Mouse (Mus musculus) midbrain, embryonic 11.5 days (tissue): Measurements from ENCODE around the gene Tbc1d9b. TPM values are rescaled to one million over a fixed set of nuclear protein-coding genes. Genes with fewer than 3 reads are reported as not detected.

Experiments
- ATAC-seq: fragments of 200-750 bp; cut with Nextera tagmentation; 2 replicates; pipeline ENCODE4 v1.8.0; 2017; ENCODE audit warnings: moderate TSS enrichment, moderate library complexity; ENCODE audit not compliant: low FRiP score
- DNase-seq: peaks from one replicate; pipeline ENCODE4 v3.0.0; 2015; ENCODE audit warnings: low spot score; ENCODE audit errors: missing footprints
- H3K27ac ChIP-seq: fragments of 300-500 bp; sonication (generic); 2 replicates; pipeline ENCODE4 v1.5.1; 2014; ENCODE audit warnings: low read depth, low read length
- H3K27me3 ChIP-seq: fragments of 300-500 bp; sonication (generic); 2 replicates; pipeline ENCODE4 v1.6.1; 2014; ENCODE audit warnings: mild to moderate bottlenecking, low read length, moderate library complexity, mixed read lengths; ENCODE audit not compliant: control insufficient read depth, insufficient read depth
- H3K36me3 ChIP-seq: fragments of 300-500 bp; sonication (generic); 2 replicates; pipeline ENCODE4 v1.6.1; 2014; ENCODE audit warnings: mild to moderate bottlenecking, low read length, moderate library complexity, mixed read lengths; ENCODE audit not compliant: control insufficient read depth, insufficient read depth
- H3K4me1 ChIP-seq: fragments of 300-500 bp; sonication (generic); 2 replicates; pipeline ENCODE4 v1.6.1; 2014; ENCODE audit warnings: low read length; ENCODE audit not compliant: control insufficient read depth, insufficient read depth
- H3K4me2 ChIP-seq: fragments of 300-500 bp; sonication (generic); 2 replicates; pipeline ENCODE4 v1.6.1; 2014; ENCODE audit warnings: mild to moderate bottlenecking, moderate library complexity
- H3K4me3 ChIP-seq: fragments of 300-500 bp; sonication (generic); 2 replicates; pipeline ENCODE4 v1.5.1; 2014; ENCODE audit warnings: low read depth, low read length
- H3K9ac ChIP-seq: fragments of 300-500 bp; sonication (generic); 2 replicates; pipeline ENCODE4 v1.6.1; 2014; ENCODE audit warnings: low read length
- H3K9me3 ChIP-seq: fragments of 300-500 bp; sonication (generic); 2 replicates; pipeline ENCODE4 v1.6.1; 2016; ENCODE audit warnings: low read length; ENCODE audit not compliant: control insufficient read depth
- WGBS: fragments of 180-500 bp; shearing (Covaris S2); extraction: QIAGEN DNeasy Blood & Tissue Kit; methylation state at CpG from one replicate; pipeline ENCODE4 v1.1.7; 2014; 5-methylcytosine and 5-hydroxymethylcytosine counted together
- polyA plus RNA-seq: library from polyadenylated mRNA; unstranded; fragments of >200 nt; fragmentation: Nextera tagmentation; extraction: Ambion mirVana; gene quantifications from 2 replicates; pipeline ENCODE4 v1.2.1, GENCODE M21; 2014

The Tbc1d9b gene
- polyA plus RNA-seq, 1 experiment from 2014 or later: 30.0 TPM

DNA sequence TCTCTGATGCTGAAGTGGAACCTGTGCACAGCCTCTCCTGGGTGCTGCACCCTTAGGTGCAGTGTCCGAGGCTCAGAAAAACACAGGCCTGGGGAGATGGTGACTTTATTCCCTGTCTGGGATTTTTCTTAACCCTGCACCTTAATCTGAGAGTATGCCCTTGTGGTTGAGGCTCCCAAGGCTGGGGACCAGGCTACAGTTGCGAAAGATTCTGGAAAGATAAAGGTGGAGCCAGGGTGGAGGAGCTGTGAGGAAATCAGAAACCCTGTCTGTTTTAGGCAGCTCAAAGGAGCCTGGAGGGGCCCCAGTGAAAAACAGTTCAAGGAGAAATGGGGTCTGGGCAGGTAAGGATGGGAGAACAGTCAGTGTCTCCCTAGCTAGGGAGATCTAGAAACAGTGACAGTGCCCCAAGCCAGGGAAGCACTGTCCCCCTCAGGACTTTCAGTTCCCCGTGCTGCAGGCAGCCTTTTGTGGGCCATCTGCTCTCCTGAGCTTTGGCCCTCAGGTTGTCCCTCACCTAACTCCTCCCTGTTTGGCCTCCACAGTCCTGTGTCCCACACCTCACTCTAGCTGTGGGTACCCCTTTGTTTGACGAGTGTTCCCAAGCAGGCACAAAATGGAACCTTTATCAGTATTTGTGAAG is 85.6 kb downstream of the Tbc1d9b start:
- 81% methylated on average over 4 of the region's 4 CpGs for WGBS
- Histone ChIP-seq H3K4me3 (no peak overlapping the region), H3K27me3 (no peaks in the 10 kb centered on the region), H3K4me2 (no peak overlapping the region), H3K36me3 (no peaks in the 10 kb centered on the region), H3K4me1 (0 out of 2 replicates have a peak, but pooled peaks cover 2% of the 10 kb centered on the region), H3K27ac (no peak overlapping the region), H3K9ac (no peak overlapping the region), H3K9me3 (no peaks in the 10 kb centered on the region)
- ATAC-seq (no peak), DNase-seq (no peak)

GRCm38 (mm10) chr11:50217811-50218210 is 86.6 kb downstream of the Tbc1d9b start:
- no peaks in the 10 kb centered on the region for H3K27me3 ChIP-seq
- no peaks in the 10 kb centered on the region for H3K36me3 ChIP-seq
- DNase-seq: no peak
- 0 out of 2 replicates have a peak, but pooled peaks cover 2% of the 10 kb centered on the region for H3K4me1 ChIP-seq
- no peak for ATAC-seq
- 48% methylated on average over 4 of the region's 4 CpGs for WGBS
- H3K9me3 ChIP-seq: no peaks in the 10 kb centered on the region
- H3K4me2 ChIP-seq: no peak overlapping the region
- no peak overlapping the region for H3K9ac ChIP-seq
- H3K4me3 ChIP-seq: no peak overlapping the region
- no peak overlapping the region for H3K27ac ChIP-seq

- no peak for DNase-seq
- Histone ChIP-seq H3K4me1 (peaks cover 8% of the 10 kb centered on the region), H3K36me3 (no peaks in the 10 kb centered on the region), H3K9ac (no peak overlapping the region), H3K4me3 (no peak overlapping the region), H3K27me3 (no peaks in the 10 kb centered on the region), H3K9me3 (no peaks in the 10 kb centered on the region), H3K27ac (no peak overlapping the region), H3K4me2 (no peak overlapping the region)
- no peak for ATAC-seq
- WGBS: 50% methylated on average over 2 of the region's 2 CpGs
Observed at GRCm38 (mm10) chr11:50219833-50220232, 88.6 kb downstream of the Tbc1d9b start.

Other genes starting within 250 kb of the Tbc1d9b start
- 0.55 and 0.92 TPM in 2 replicates for gene Rasgef1c, start 229.6 kb upstream of the Tbc1d9b start, polyA plus RNA-seq
- 90.9 and 91.0 TPM in 2 replicates for gene Rnf130, start 106.0 kb upstream of the Tbc1d9b start, polyA plus RNA-seq
- gene Mrnip, start 43.0 kb downstream of the Tbc1d9b start, polyA plus RNA-seq: 20.0 and 22.8 TPM in 2 replicates
- 144 and 156 TPM in 2 replicates for gene Sqstm1, start 79.4 kb downstream of the Tbc1d9b start, polyA plus RNA-seq
- gene Mgat4b, start 79.5 kb downstream of the Tbc1d9b start, polyA plus RNA-seq: 13.4 and 18.7 TPM in 2 replicates
- gene Ltc4s, start 107.2 kb downstream of the Tbc1d9b start, polyA plus RNA-seq: 0.59 and 0.92 TPM in 2 replicates
- gene Maml1, start 160.9 kb downstream of the Tbc1d9b start, polyA plus RNA-seq: 9.5 and 10.7 TPM in 2 replicates
- 237 and 254 TPM in 2 replicates for gene Canx, start 194.3 kb downstream of the Tbc1d9b start, polyA plus RNA-seq
- gene Cby3, start 223.1 kb downstream of the Tbc1d9b start, polyA plus RNA-seq: not detected in 2 replicates
- gene Hnrnph1, start 245.6 kb downstream of the Tbc1d9b start, polyA plus RNA-seq: 848 and 902 TPM in 2 replicates